Mouse (Mus musculus) gonadal fat pad, adult 2 months (tissue): Measurements from ENCODE around the gene Fam83g. TPM values are rescaled to one million over a fixed set of nuclear protein-coding genes. Genes with fewer than 3 reads are reported as not detected.
"Not testable (repeated sequence)": the region's sequence is repeated elsewhere in the genome, so short reads cannot be mapped to it uniquely, and the experiment has no call there.

Experiments
- DNase-seq: peaks from one replicate; pipeline ENCODE4 v3.0.0-alpha.2; 2012; ENCODE audit warnings: low read depth
- polyA plus RNA-seq: library from polyadenylated mRNA; depleted of rRNA; stranded (reverse); fragments of >200 nt; gene quantifications from 2 replicates; pipeline ENCODE4 v1.2.3, GENCODE M21; 2012; rRNA removed

Gene Fam83g
- 2.6 and 3.7 TPM in 2 replicates for polyA plus RNA-seq

- DNase-seq = no peak
These were observed at the start of gene Fam83g for GRCm38 (mm10) chr11:61683907-61684731. Fam83g (plus strand) TSS chr11:61684091.

GRCm38 (mm10) chr11:61636309-61636708, 47.6 kb upstream of the Fam83g start:
- DNase-seq = not testable (repeated sequence)

GRCm38 (mm10) chr11:61637413-61637812, 46.5 kb upstream of the Fam83g start:
- DNase-seq = no peak

DNA sequence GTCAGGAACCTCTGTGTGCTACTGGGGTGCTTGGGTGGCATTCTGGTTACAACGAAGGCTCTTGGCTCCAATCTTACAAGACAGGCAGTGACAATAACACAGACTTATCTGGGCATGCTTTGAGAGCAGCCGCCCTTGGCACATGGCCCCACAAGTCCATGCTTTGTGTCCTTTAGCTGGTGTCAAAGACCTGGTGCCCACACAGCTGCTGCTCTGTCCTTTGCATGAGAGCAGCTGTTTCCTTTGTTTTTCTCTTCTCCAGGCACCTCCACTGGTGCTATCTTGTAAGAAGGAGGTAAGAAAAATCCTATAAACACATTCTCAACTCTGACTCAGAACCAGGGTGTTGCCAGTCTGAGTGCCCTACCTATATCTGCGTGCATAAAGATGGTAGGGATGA, 46.0 kb upstream of the Fam83g start:
- DNase-seq = no peak

GRCm38 (mm10) chr11:61638764-61639536, 44.9 kb upstream of the Fam83g start:
- no peak for DNase-seq

DNA sequence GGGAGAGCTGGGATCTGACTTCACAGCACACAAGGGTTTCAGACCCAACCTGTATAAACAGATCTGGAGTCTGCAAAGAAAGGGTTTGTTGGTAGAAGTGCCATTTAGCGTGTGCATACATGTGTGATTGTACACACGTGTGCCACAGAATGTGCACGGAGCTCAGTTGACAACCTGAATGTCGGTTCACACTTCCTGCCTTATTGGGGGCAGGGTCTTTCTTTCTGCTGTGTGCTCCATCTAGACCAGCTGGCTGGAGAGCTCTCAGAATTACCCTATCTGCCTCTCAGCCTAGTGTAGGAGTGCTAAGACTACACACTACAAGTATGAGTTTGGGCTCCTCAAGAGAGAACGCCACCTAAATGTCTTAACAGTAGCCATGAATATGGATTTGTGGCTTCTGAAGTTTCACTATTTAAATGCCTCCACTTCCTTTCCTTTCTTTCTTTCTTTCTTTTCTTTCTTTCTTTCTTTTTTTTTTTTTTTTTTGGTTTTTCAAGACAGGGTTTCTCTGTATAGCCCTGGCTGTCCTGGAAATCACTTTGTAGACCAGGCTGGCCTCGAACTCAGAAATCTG, 44.2 kb upstream of the Fam83g start:
- no peak for DNase-seq

DNA sequence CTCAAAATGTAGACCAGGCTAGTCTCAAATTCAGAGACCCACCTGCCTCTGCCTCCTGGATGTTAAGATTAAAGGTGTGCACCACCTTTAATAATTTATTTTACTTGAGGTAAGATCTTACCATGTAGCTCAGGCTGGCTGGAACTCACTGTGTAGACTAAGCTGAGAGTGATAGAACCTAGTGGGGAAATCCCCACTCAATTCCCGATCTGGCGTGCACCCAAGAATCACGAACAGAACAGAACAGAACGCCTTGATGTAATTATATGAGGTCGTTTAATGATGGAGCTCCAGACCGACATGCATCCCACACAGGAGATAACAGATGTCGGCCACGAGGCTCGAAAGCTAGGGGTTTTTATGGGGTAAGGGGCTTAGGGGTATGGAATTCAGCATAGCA, 43.3 kb upstream of the Fam83g start:
- not testable (repeated sequence) for DNase-seq

DNA sequence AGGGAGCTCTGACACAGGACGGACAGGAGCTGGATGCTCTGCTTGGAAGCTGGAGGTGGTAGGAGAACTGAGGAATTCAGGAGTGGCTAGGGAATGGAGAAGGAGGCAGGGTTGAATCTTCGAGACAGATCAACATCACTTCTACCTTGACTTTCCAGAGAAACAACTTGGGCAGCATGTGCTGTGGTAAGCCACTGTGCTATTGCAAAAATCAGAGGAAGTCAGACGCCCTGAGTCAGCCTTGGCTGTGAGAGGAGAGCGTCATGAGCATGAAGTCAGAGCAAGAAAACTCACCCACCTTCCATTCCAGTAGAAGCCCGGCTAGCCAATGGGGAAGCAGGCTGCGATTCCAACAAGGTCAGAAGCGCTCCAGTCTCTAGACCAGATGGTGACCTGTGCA, 41.8 kb upstream of the Fam83g start:
- no peak for DNase-seq

DNA sequence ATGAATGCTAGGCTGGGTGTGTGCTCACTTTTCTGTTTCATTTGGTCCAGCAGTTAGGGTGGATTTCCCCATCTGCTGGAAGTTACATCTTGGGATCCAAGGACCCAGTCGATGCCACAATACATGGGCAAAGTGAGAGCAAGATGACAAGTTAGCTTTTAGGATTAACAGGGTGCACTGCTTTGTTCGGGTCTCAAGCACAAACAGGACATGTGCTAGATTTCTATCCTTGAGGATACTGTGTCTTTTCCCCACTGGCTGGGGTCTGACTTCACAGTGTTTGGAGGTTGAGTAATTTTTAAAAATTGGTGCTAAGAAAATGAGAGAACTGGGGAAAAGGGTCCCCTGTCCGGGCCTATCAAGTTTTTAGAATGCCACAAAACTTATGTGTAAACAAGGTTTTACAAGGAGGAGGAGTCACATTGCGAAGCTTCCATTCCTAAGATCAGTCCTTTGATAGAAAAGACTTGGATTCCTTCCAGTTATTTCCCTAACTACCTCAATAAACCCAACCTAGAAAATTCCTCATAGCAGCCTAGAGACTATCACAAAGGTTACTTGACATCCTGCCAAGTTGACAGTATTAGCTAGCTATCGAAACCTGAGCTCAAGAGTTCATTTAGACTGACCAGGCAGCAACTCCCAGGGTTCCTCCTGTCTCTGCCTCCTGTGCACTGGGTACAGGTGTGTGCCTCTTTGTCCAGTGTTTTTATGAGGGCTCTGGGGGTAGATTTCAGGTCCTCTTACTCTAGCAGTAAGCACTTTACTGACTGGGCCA, 40.5 kb upstream of the Fam83g start:
- no peak for DNase-seq

DNA sequence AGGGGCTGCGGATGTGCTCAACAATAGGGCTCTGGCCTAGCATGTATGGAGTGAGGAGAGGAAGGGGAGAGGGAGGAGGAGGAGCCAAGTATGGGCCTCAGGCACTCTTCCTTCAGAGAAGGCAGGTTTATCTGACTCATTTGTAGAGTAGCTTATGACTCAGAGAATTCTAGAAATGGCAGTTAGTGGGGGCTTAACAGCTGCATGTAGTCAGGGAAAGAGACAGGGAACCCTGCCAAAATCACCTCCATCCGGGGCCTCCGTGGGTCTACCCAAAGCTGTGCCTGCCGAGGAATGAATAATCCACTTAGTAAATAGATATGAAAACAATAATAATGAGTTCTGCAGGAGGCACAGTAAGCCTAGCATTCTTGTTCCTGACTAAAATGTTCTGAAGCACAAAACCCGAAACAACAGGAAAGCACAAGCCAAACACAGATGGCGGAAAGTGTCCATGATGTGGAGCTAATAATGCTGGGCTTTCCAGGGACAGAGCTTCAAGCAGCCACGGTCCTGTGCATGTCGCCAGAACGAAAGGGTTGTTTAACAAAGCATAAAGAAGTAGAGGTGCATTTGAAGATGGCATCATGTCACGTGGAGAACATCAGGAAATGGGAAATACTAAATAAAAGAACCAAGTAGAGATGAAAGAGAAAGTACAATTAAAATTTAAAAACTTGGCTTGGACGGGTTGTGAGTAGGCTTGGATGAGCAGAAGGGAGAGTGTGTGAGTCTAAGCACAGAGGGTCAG, 39.1 kb upstream of the Fam83g start:
- no peak for DNase-seq

- DNase-seq = no peak
These were observed 38.5 kb upstream of the Fam83g start for GRCm38 (mm10) chr11:61645357-61645857.

- no peak for DNase-seq
These were observed 37.3 kb upstream of the Fam83g start for GRCm38 (mm10) chr11:61646499-61647039.

GRCm38 (mm10) chr11:61647110-61647910, 36.6 kb upstream of the Fam83g start:
- no peak for DNase-seq

GRCm38 (mm10) chr11:61647956-61648748, 35.7 kb upstream of the Fam83g start:
- no peak for DNase-seq

- DNase-seq = no peak
These were observed 35.2 kb upstream of the Fam83g start for GRCm38 (mm10) chr11:61648749-61649115.

DNA sequence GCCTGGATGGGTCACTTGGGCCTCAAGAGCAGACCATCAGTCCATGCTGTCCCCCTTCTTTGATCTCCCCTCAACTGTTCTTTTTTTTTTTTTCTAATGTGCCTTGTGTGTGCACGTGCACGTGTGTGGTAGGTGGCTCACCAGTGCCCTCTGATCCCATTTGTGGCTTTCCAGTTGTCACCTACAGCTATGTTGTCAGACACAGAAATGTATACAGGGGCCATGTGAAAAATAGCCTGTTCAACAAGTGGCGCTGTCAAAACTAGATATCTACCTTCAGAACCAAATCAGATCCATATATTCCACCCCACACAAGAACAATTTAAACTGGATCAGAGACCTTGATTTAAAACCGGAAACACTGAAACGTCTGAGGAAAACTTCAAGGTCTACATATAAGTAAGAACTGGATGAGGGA, 34.7 kb upstream of the Fam83g start:
- no peak for DNase-seq

GRCm38 (mm10) chr11:61649626-61650025, 34.3 kb upstream of the Fam83g start:
- DNase-seq = no peak

- DNase-seq = no peak
These were observed 33.2 kb upstream of the Fam83g start for GRCm38 (mm10) chr11:61650470-61651265.
